Mouse (Mus musculus): ENCODE measurements around the gene Grk2.

- TF ChIP-seq POLR2A (IDR thresholded peaks at IDR 0.05; ENCODE audit: extremely low read depth, insufficient read depth, low read length) = no peak
- no peak for TF ChIP-seq CTCF (IDR thresholded peaks at IDR 0.05; ENCODE audit: low read depth, low read length)
Measured at GRCm38 (mm10) chr19:4300852-4301734, 4.9 kb downstream of the Grk2 start.

All from liver, adult 2 months (tissue).